Mouse (Mus musculus): ENCODE measurements around the gene Dhcr7. TPM values are rescaled to one million over a fixed set of nuclear protein-coding genes. Genes with fewer than 3 reads are reported as not detected.

Dhcr7 gene
- polyA plus RNA-seq, 1 experiment, result 7.4 TPM

GRCm38 (mm10) chr7:143837705-143838358, 14.9 kb downstream of the Dhcr7 start:
- 57% methylated on average over 3 of the region's 3 CpGs for WGBS
- Histone ChIP-seq H3K4me1 (ENCODE audit: control insufficient read depth, insufficient read depth, low read length) (no peaks in the 10 kb centered on the region), H3K4me3 (replicated peaks; ENCODE audit: control insufficient read depth, low read depth, low read length) (no peak overlapping the region), H3K27ac (ENCODE audit: control insufficient read depth, insufficient read depth, low read depth, low read length, poor library complexity) (no peak overlapping the region)
- no peak for TF ChIP-seq CTCF (IDR thresholded peaks at IDR 0.05; ENCODE audit: control insufficient read depth, insufficient read depth, low read length)
- no peak for TF ChIP-seq POLR2A (IDR thresholded peaks at IDR 0.05; ENCODE audit: borderline replicate concordance, control insufficient read depth, low read depth, low read length)

- Histone ChIP-seq H3K4me3 (replicated peaks; ENCODE audit: control insufficient read depth, low read depth, low read length) (no peak overlapping the region), H3K27ac (ENCODE audit: control insufficient read depth, insufficient read depth, low read depth, low read length, poor library complexity) (no peak overlapping the region), H3K4me1 (ENCODE audit: control insufficient read depth, insufficient read depth, low read length) (no peaks in the 10 kb centered on the region)
- 86% methylated on average over 5 of the region's 5 CpGs for WGBS
- TF ChIP-seq POLR2A (IDR thresholded peaks at IDR 0.05; ENCODE audit: borderline replicate concordance, control insufficient read depth, low read depth, low read length), result no peak
- no peak for TF ChIP-seq CTCF (IDR thresholded peaks at IDR 0.05; ENCODE audit: control insufficient read depth, insufficient read depth, low read length)
These were observed 17.2 kb downstream of the Dhcr7 start for GRCm38 (mm10) chr7:143840121-143840520.

GRCm38 (mm10) chr7:143841301-143841700, 18.4 kb downstream of the Dhcr7 start:
- Histone ChIP-seq H3K4me1 (ENCODE audit: control insufficient read depth, insufficient read depth, low read length) (no peaks in the 10 kb centered on the region), H3K4me3 (replicated peaks; ENCODE audit: control insufficient read depth, low read depth, low read length) (no peak overlapping the region), H3K27ac (ENCODE audit: control insufficient read depth, insufficient read depth, low read depth, low read length, poor library complexity) (no peak overlapping the region)
- no peak for TF ChIP-seq POLR2A (IDR thresholded peaks at IDR 0.05; ENCODE audit: borderline replicate concordance, control insufficient read depth, low read depth, low read length)
- no peak for TF ChIP-seq CTCF (IDR thresholded peaks at IDR 0.05; ENCODE audit: control insufficient read depth, insufficient read depth, low read length)
- 92% methylated on average over 8 of the region's 8 CpGs for WGBS

GRCm38 (mm10) chr7:143848127-143848767, 25.3 kb downstream of the Dhcr7 start:
- Histone ChIP-seq H3K27ac (ENCODE audit: control insufficient read depth, insufficient read depth, low read depth, low read length, poor library complexity) (no peak overlapping the region), H3K4me3 (replicated peaks; ENCODE audit: control insufficient read depth, low read depth, low read length) (no peak overlapping the region), H3K4me1 (ENCODE audit: control insufficient read depth, insufficient read depth, low read length) (no peaks in the 10 kb centered on the region)
- no peak for TF ChIP-seq POLR2A (IDR thresholded peaks at IDR 0.05; ENCODE audit: borderline replicate concordance, control insufficient read depth, low read depth, low read length)
- TF ChIP-seq CTCF (IDR thresholded peaks at IDR 0.05; ENCODE audit: control insufficient read depth, insufficient read depth, low read length), result no peak
- WGBS, result 70% methylated on average over 5 of the region's 5 CpGs

GRCm38 (mm10) chr7:143848768-143849482, 26.0 kb downstream of the Dhcr7 start:
- no peak for TF ChIP-seq CTCF (IDR thresholded peaks at IDR 0.05; ENCODE audit: control insufficient read depth, insufficient read depth, low read length)
- TF ChIP-seq POLR2A (IDR thresholded peaks at IDR 0.05; ENCODE audit: borderline replicate concordance, control insufficient read depth, low read depth, low read length), result no peak
- Histone ChIP-seq H3K4me3 (replicated peaks; ENCODE audit: control insufficient read depth, low read depth, low read length) (no peak overlapping the region), H3K4me1 (ENCODE audit: control insufficient read depth, insufficient read depth, low read length) (no peaks in the 10 kb centered on the region), H3K27ac (ENCODE audit: control insufficient read depth, insufficient read depth, low read depth, low read length, poor library complexity) (no peak overlapping the region)
- WGBS, result 84% methylated on average over 7 of the region's 8 CpGs

GRCm38 (mm10) chr7:143866538-143866937, 43.6 kb downstream of the Dhcr7 start, which contains the start of gene Gm498:
Gm498 (plus strand) TSS chr7:143866838.
- Histone ChIP-seq H3K4me1 (ENCODE audit: control insufficient read depth, insufficient read depth, low read length) (no peaks in the 10 kb centered on the region), H3K27ac (ENCODE audit: control insufficient read depth, insufficient read depth, low read depth, low read length, poor library complexity) (no peak within 1 kb of the TSS), H3K4me3 (replicated peaks; ENCODE audit: control insufficient read depth, low read depth, low read length) (no peak within 1 kb of the TSS)
- TF ChIP-seq POLR2A (IDR thresholded peaks at IDR 0.05; ENCODE audit: borderline replicate concordance, control insufficient read depth, low read depth, low read length) (no peak), CTCF (IDR thresholded peaks at IDR 0.05; ENCODE audit: control insufficient read depth, insufficient read depth, low read length) (no peak)
- 78% methylated on average over 2 of the region's 2 CpGs for WGBS

- no peak overlapping the region for H3K27ac ChIP-seq (ENCODE audit: control insufficient read depth, insufficient read depth, low read depth, low read length, poor library complexity)
- WGBS, result 34% methylated on average over 4 of the region's 4 CpGs
- H3K4me3 ChIP-seq (replicated peaks; ENCODE audit: control insufficient read depth, low read depth, low read length), result no peak overlapping the region
- no peaks in the 10 kb centered on the region for H3K4me1 ChIP-seq (ENCODE audit: control insufficient read depth, insufficient read depth, low read length)
- no peak for TF ChIP-seq POLR2A (IDR thresholded peaks at IDR 0.05; ENCODE audit: borderline replicate concordance, control insufficient read depth, low read depth, low read length)
- TF ChIP-seq CTCF (IDR thresholded peaks at IDR 0.05; ENCODE audit: control insufficient read depth, insufficient read depth, low read length), result no peak
These were observed 45.9 kb downstream of the Dhcr7 start for GRCm38 (mm10) chr7:143868874-143869273.

GRCm38 (mm10) chr7:143883717-143884116, 60.8 kb downstream of the Dhcr7 start:
- WGBS, result 62% methylated on average over 6 of the region's 6 CpGs
- TF ChIP-seq CTCF (IDR thresholded peaks at IDR 0.05; ENCODE audit: control insufficient read depth, insufficient read depth, low read length) (no peak), POLR2A (IDR thresholded peaks at IDR 0.05; ENCODE audit: borderline replicate concordance, control insufficient read depth, low read depth, low read length) (no peak)
- no peaks in the 10 kb centered on the region; the same call in 1 of the 2 replicates for H3K4me1 ChIP-seq (ENCODE audit: control insufficient read depth, insufficient read depth, low read length)
- no peak overlapping the region for H3K4me3 ChIP-seq (replicated peaks; ENCODE audit: control insufficient read depth, low read depth, low read length)
- no peak overlapping the region for H3K27ac ChIP-seq (ENCODE audit: control insufficient read depth, insufficient read depth, low read depth, low read length, poor library complexity)
